Mouse (Mus musculus) hindbrain, embryonic 14.5 days (tissue): Measurements from ENCODE around the gene Zfp69. TPM values are rescaled to one million over a fixed set of nuclear protein-coding genes. Genes with fewer than 3 reads are reported as not detected.

Source experiments
- ATAC-seq: fragments of 200-750 bp; cut with Nextera tagmentation; 2 replicates; pipeline ENCODE4 v1.8.0; 2017; ENCODE audit warnings: moderate number of reproducible peaks, mild to moderate bottlenecking, moderate TSS enrichment, moderate library complexity; ENCODE audit not compliant: low FRiP score
- DNase-seq: peaks from one replicate; pipeline ENCODE4 v3.0.0-alpha.2; 2015; ENCODE audit warnings: low spot score
- H3K27ac ChIP-seq: fragments of 300-500 bp; sonication (generic); 2 replicates; pipeline ENCODE4 v1.5.1; 2014; ENCODE audit warnings: mild to moderate bottlenecking, moderate library complexity
- H3K27me3 ChIP-seq: fragments of 300-500 bp; sonication (generic); 2 replicates; pipeline ENCODE4 v1.6.1; 2014; ENCODE audit warnings: mild to moderate bottlenecking, low read length, mixed read lengths; ENCODE audit not compliant: control insufficient read depth, insufficient read depth
- H3K36me3 ChIP-seq: fragments of 300-500 bp; sonication (generic); replicated peaks from 2 replicates; pipeline ENCODE4 v1.6.1; 2014; ENCODE audit not compliant: control insufficient read depth, insufficient read depth
- H3K4me1 ChIP-seq: fragments of 300-500 bp; sonication (generic); replicated peaks from 2 replicates; pipeline ENCODE4 v1.6.1; 2014; ENCODE audit warnings: antibody characterized with exemption, low read length, mixed read lengths; ENCODE audit not compliant: control insufficient read depth, insufficient read depth
- H3K4me2 ChIP-seq: fragments of 300-500 bp; sonication (generic); replicated peaks from 2 replicates; pipeline ENCODE4 v1.6.1; 2014; ENCODE audit warnings: mild to moderate bottlenecking, moderate library complexity
- H3K4me3 ChIP-seq: fragments of 300-500 bp; sonication (generic); replicated peaks from 2 replicates; pipeline ENCODE4 v1.5.1; 2014; ENCODE audit warnings: mild to moderate bottlenecking, low read length
- H3K9ac ChIP-seq: fragments of 300-500 bp; sonication (generic); 2 replicates; pipeline ENCODE4 v1.6.1; 2014
- H3K9me3 ChIP-seq: fragments of 300-500 bp; sonication (generic); 2 replicates; pipeline ENCODE4 v1.6.1; 2016; ENCODE audit warnings: low read length; ENCODE audit not compliant: control insufficient read depth
- WGBS: fragments of 180-500 bp; shearing (Covaris S2); extraction: QIAGEN DNeasy Blood & Tissue Kit; methylation state at CpG from one replicate; pipeline ENCODE4 v1.1.7; 2014; 5-methylcytosine and 5-hydroxymethylcytosine counted together
- polyA plus RNA-seq: library from polyadenylated mRNA; unstranded; fragments of >200 nt; fragmentation: Nextera tagmentation; extraction: Ambion mirVana; gene quantifications from 2 replicates; pipeline ENCODE4 v1.2.1, GENCODE M21; 2014

Gene Zfp69
- polyA plus RNA-seq, 1 experiment from 2014 or later = 5.4 TPM

DNA sequence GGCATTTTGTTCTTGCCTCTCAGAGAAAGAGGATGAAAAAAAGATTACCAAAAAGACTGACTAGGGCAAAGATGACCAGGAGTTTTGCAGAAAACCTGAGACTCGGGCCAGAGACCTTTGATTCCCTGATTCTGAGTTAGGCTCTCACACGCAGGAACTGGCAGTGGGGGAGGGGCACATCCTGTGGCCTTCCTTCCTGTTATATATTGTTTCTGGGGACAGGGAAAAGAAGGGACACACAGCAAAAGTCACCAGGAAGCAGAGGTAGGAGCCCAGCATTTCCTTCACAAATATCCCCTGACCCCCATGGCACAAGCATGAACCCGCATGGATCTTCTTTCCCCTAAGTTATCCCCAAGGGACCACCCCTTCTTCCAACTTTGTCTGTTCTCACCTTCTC is 2.6 kb downstream of the Zfp69 start:
- H3K27me3 ChIP-seq = no peaks in the 10 kb centered on the region
- ATAC-seq (no peak), DNase-seq (no peak)
- no peak overlapping the region for H3K4me2 ChIP-seq
- no peak overlapping the region for H3K27ac ChIP-seq
- no peaks in the 10 kb centered on the region for H3K9me3 ChIP-seq
- H3K4me3 ChIP-seq = no peak overlapping the region
- 80% methylated on average over 3 of the region's 3 CpGs for WGBS
- H3K36me3 ChIP-seq = peaks cover 8% of the 10 kb centered on the region
- no peak overlapping the region for H3K9ac ChIP-seq
- peaks cover 12% of the 10 kb centered on the region; the same call in 1 of the 2 replicates for H3K4me1 ChIP-seq

DNA sequence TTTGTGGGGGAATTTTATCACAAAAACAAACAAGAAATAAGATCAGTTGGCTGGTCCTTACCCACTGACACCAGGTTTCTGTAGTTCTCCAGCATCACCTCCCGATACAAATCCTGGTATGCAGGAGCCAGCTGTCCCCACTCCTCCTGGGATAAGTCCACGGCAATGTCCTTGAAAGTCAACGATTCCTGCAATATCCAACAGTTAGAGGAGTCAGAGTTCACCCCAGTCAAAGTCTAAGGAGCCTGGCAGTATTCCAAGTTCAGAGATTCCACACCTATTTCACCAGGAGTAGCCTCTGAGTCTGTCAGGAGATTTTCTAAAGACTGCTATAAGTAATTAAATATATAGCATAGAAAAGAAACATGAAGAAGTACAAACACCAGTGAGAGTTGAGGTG is 16.5 kb downstream of the Zfp69 start:
- WGBS = 90% methylated on average over 3 of the region's 3 CpGs
- Histone ChIP-seq H3K27me3 (no peaks in the 10 kb centered on the region), H3K4me3 (no peak overlapping the region), H3K4me2 (no peak overlapping the region), H3K36me3 (peaks cover 9% of the 10 kb centered on the region; the same call in 1 of the 2 replicates), H3K27ac (no peak overlapping the region), H3K4me1 (no peaks in the 10 kb centered on the region), H3K9me3 (0 out of 2 replicates have a peak, but pooled peaks cover 5% of the 10 kb centered on the region), H3K9ac (no peak overlapping the region)
- ATAC-seq = no peak
- DNase-seq = no peak

DNA sequence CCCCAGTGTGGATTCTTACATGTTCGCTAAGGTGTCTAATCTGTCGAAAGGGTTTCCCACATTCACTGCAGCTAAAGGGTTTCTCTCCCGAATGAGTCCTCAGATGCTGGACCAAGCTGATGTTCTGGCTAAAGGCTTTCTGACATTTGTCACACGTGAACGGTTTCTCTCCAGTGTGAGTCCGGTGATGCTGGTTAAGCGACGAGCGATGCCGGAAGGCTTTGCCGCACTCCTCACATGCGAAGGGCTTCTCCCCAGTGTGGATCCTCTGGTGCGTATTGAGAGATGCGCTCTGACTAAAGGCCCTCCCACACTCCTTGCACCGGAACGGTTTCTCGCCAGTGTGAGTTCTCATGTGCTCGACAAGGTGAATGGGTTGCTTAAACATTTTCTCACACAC is 20.8 kb downstream of the Zfp69 start:
- H3K9ac ChIP-seq = no peak overlapping the region
- no peak overlapping the region for H3K27ac ChIP-seq
- peaks cover 9% of the 10 kb centered on the region; the same call in 1 of the 2 replicates for H3K36me3 ChIP-seq
- ATAC-seq (no peak), DNase-seq (no peak)
- H3K4me1 ChIP-seq = no peaks in the 10 kb centered on the region
- H3K4me2 ChIP-seq = no peak overlapping the region
- no peak overlapping the region for H3K4me3 ChIP-seq
- no peaks in the 10 kb centered on the region for H3K27me3 ChIP-seq
- H3K9me3 ChIP-seq = 0 out of 2 replicates have a peak, but pooled peaks cover 5% of the 10 kb centered on the region
- WGBS = 96% methylated on average over 18 of the region's 18 CpGs

DNA sequence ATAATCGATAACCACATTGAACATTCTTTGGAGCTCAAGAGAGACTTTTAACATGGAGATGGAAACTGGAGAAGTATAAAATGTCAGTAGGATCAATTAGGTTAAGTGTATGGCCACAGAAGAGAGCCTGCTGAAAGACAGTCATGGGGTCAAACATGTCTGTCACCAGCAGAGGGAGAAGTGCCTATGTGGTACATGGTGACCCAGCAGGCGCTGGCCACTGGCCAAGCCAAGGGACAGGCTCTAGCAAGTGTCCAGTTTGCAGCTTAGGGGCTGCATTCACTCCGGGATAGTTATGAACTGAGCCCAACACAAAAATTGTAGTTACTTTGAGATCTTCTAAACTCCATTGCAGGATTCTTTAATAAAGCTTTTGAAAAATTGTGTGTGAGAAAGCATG is 22.8 kb downstream of the Zfp69 start:
- H3K4me1 ChIP-seq = peaks cover 5% of the 10 kb centered on the region; the same call in 1 of the 2 replicates
- H3K9ac ChIP-seq = no peak overlapping the region
- ATAC-seq = no peak
- DNase-seq = no peak
- H3K36me3 ChIP-seq = peaks cover 9% of the 10 kb centered on the region; the same call in 1 of the 2 replicates
- 0 out of 2 replicates have a peak, but pooled peaks cover 5% of the 10 kb centered on the region for H3K9me3 ChIP-seq
- WGBS = 82% methylated on average over 3 of the region's 3 CpGs
- no peak overlapping the region for H3K4me2 ChIP-seq
- H3K27ac ChIP-seq = no peak overlapping the region
- no peak overlapping the region for H3K4me3 ChIP-seq
- no peaks in the 10 kb centered on the region for H3K27me3 ChIP-seq

DNA sequence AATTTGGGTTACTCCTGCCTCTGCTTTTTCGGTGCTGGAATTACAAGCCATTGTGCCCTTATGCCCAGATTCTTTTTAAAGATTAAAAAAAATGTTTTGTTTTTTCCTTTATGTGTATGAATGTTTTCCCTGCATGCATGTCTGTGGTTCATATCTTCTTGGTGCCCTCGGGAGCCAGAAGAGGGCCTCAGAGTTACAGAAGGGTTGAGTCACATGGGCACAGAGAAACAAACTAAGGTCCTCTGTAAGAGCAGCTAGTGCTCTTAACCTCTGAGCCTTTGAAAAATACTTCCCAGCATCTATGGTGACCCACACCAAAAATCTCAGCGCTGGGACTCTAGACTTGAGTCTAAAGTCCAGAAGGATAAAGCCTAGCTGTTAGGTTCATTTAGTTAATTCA is 26.1 kb downstream of the Zfp69 start:
- WGBS = 23% methylated on average over 3 of the region's 3 CpGs
- H3K4me1 ChIP-seq = peaks cover 5% of the 10 kb centered on the region; the same call in 1 of the 2 replicates
- DNase-seq = no peak
- H3K9me3 ChIP-seq = peaks cover 21% of the 10 kb centered on the region
- H3K9ac ChIP-seq = peak overlapping the region; percentile 66
- H3K27me3 ChIP-seq = no peaks in the 10 kb centered on the region
- H3K4me2 ChIP-seq = peak overlapping the region; percentile 65
- H3K36me3 ChIP-seq = peaks cover 20% of the 10 kb centered on the region
- ATAC-seq = 0 out of 2 replicates have a peak, but pooled peaks have one; percentile 44
- peak overlapping the region; percentile 45 for H3K4me3 ChIP-seq
- H3K27ac ChIP-seq = peak overlapping the region; percentile 84

DNA sequence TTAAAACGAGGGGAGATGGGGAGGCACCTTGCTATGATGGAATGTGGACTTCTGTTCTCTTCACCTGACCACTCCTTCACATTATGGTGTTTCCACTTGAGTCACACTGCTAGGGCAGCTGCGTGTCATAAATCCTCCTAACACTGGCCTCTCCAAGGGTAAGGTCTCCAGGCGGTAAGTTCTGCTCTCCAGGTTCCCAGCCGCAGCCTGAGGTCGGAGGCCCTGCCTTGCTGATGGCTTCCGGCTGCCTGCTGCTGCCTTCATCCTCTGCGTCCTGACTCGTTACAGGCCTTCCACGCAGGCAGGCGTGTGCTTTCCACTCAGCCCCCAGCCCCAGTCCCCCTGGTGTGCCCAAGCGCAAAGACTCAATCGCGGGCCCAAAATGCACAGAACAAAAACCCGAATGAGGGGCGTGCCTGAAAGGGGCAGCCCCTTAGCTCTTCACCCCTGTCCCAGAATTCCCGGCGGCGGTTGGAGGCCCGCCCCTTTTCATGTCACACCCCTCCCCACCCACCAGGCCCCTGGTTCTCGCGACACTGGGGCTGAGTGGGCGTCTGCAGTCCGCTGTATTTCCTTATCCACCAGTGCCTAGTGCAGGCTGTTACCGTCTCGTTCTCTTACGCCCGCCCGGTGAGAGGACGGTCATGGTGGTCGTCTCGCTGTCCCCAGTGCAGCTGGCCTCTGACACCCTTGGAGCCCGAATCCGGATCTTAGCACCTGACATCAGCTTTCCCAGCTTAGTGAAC is 26.8 kb downstream of the Zfp69 start, which contains the start of gene Exo5:
Gene Exo5, minus strand, starts transcription at position 464 of the 746 bp plus-strand sequence.
- H3K4me2 ChIP-seq = peak within 1 kb of the TSS; percentile 65
- peaks cover 5% of the 10 kb centered on the region; the same call in 1 of the 2 replicates for H3K4me1 ChIP-seq
- H3K9ac ChIP-seq = peak within 1 kb of the TSS; percentile 66
- H3K27me3 ChIP-seq = no peaks in the 10 kb centered on the region
- under 1% methylated on average over 33 of the region's 33 CpGs for WGBS
- DNase-seq (peak; percentile 87), ATAC-seq (peak; percentile 98)
- H3K4me3 ChIP-seq = peak within 1 kb of the TSS; percentile 45
- peak within 1 kb of the TSS; percentile 84 for H3K27ac ChIP-seq
- H3K9me3 ChIP-seq = peaks cover 22% of the 10 kb centered on the region
- peaks cover 25% of the 10 kb centered on the region for H3K36me3 ChIP-seq

DNA sequence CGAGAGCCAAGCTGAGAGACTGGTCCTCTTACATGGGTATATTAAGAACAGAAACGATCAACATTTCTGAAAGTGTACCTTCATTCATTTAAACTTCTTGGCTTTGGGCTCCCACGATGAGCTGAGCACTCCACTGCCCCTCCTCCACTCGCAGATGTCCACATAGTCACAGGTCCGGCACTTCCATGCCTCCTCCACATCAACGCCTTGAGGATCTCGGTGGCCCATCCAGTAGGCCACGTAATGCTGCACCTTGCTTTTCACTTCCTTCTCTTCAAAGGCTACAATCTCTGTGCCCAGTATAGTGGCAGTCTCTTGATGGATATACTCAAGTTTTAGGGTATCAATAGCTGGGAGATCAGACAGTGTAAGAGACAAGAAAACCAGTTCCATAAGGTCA is 30.0 kb downstream of the Zfp69 start:
- Histone ChIP-seq H3K27ac (no peak overlapping the region), H3K4me1 (peaks cover 5% of the 10 kb centered on the region; the same call in 1 of the 2 replicates), H3K27me3 (no peaks in the 10 kb centered on the region), H3K9me3 (peaks cover 22% of the 10 kb centered on the region), H3K36me3 (peaks cover 29% of the 10 kb centered on the region), H3K4me3 (no peak overlapping the region), H3K4me2 (no peak overlapping the region), H3K9ac (no peak overlapping the region)
- DNase-seq (no peak), ATAC-seq (no peak)
- 96% methylated on average over 8 of the region's 8 CpGs for WGBS

DNA sequence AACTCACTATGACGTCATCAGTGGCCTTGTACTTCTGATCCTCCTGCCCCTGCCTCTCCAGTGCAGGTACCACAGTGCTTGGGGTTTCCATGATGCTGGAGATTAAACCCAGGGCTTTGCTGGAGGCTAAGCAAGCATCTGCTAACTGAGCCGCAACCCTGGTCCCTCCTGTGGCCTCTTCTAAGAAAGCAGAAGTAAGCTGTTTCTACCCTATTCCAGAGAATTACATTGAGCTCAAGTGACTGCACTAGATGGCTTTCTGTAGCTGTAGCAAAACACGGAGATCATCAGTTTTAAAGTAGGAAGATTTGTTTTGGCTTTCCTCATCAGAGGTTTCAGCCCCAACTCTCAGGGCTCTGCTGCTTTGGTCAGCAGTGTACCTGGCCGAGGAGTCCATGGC is 37.0 kb downstream of the Zfp69 start:
- H3K27me3 ChIP-seq = no peaks in the 10 kb centered on the region
- no peaks in the 10 kb centered on the region for H3K9me3 ChIP-seq
- H3K4me1 ChIP-seq = no peaks in the 10 kb centered on the region
- no peak overlapping the region for H3K4me3 ChIP-seq
- H3K36me3 ChIP-seq = 0 out of 2 replicates have a peak, but pooled peaks cover 2% of the 10 kb centered on the region
- 79% methylated on average over 4 of the region's 4 CpGs for WGBS
- no peak for DNase-seq
- H3K4me2 ChIP-seq = no peak overlapping the region
- no peak overlapping the region for H3K27ac ChIP-seq
- H3K9ac ChIP-seq = no peak overlapping the region
- ATAC-seq = no peak

DNA sequence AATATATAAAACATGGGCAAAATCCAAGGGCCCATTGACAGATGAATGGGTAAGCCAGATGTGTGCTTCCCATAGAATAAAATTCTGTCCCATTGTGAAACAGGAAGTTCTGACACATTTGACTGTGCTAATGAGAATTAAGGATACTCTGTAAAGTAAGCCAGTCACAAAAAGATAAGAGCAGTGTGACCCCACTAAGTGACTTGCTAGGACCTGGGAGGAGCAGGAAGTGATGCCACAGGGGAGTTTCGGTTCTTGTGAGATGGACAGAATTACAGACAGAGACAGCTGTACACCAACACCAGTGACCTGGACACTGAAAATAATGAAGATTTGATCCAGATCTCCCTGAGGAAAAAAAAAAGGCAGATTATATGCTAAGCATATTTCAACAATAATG is 37.6 kb downstream of the Zfp69 start:
- H3K27me3 ChIP-seq = no peaks in the 10 kb centered on the region
- H3K27ac ChIP-seq = no peak overlapping the region
- 82% methylated on average over 1 of the region's 1 CpGs for WGBS
- ATAC-seq (no peak), DNase-seq (no peak)
- no peak overlapping the region for H3K4me3 ChIP-seq
- no peak overlapping the region for H3K9ac ChIP-seq
- no peaks in the 10 kb centered on the region for H3K36me3 ChIP-seq
- no peaks in the 10 kb centered on the region for H3K4me1 ChIP-seq
- H3K4me2 ChIP-seq = no peak overlapping the region
- no peaks in the 10 kb centered on the region for H3K9me3 ChIP-seq
